Mouse (Mus musculus) neural tube, postnatal 0 days (tissue): ENCODE results near the gene Npnt. TPM values are rescaled to one million over a fixed set of nuclear protein-coding genes. Genes with fewer than 3 reads are reported as not detected.

Experiments
- polyA plus RNA-seq: library from polyadenylated mRNA; unstranded; fragments of >200 nt; fragmentation: Nextera tagmentation; extraction: Ambion mirVana; gene quantifications from 2 replicates; pipeline ENCODE4 v1.2.1, GENCODE M21; 2015

The Npnt gene
- 17.0 and 17.2 TPM in 2 replicates for polyA plus RNA-seq

GRCm38 (mm10) chr3:132949791-132950528 is at the start of gene Npnt:
Npnt (minus strand) TSS chr3:132950291.

Other genes starting within 250 kb of the Npnt start
- 11.3 and 12.0 TPM in 2 replicates for gene Ints12, start 141.5 kb upstream of the Npnt start, polyA plus RNA-seq
- gene Gstcd, start 141.7 kb upstream of the Npnt start, polyA plus RNA-seq, result 2.1 and 2.3 TPM in 2 replicates